Mouse (Mus musculus) CD8-positive naive resting alpha-beta T cell, adult 2 months (primary cell): ENCODE measurements around the gene Cyp2c68.
"Not testable (repeated sequence)": the region's sequence is repeated elsewhere in the genome, so short reads cannot be mapped to it uniquely, and the experiment has no call there.

Experiments
- DNase-seq, 2 experiments: peaks; one replicate each; pipeline ENCODE4 v3.0.0; 2022; ENCODE audit warnings: low read depth in 2 of 2, low spot score in 2 of 2

Cyp2c68 gene

DNA sequence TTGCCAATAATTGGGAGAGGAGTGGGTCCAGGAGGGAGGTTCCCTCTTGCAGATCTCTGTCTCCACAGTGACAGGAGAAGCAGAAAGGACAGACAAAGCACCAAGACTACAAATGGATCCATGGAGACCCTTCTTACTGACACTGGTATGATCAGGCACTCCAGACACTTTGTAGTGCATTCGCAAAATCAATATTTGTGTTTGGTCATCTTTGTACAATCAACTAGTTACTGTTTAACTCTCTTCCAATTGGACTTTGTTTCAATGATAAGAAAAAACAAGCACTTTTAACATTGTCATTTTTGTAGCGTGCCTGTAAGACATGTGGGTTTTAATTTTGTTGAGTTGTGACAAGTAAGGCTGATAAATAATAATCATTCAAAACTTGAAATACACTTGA, at the start of gene Cyp2c68:
TSS of gene Cyp2c68 (minus strand) at position 135 of the 400 bp plus-strand sequence.
- no peak for DNase-seq

DNA sequence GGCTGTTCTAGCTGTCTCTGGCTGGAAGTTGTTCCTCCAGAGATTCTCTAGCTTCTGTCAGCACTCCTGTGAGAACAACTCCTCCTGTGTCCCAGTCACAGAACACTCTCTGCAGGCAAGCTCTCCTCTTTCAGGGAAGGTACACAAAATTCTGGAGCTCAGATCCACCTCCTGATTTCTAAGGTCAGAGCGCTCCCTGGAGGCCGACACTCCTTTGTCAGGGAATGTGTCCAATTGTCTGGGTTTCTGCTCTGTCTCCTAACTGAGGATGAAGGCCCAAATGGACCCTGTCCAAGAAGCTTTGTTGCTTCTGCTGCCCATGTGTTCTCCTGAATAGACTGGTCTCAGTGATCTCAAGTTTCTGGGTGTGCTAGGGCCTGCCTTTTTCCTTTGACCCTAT, 44.6 kb upstream of the Cyp2c68 start:
- DNase-seq = not testable (repeated sequence)

DNA sequence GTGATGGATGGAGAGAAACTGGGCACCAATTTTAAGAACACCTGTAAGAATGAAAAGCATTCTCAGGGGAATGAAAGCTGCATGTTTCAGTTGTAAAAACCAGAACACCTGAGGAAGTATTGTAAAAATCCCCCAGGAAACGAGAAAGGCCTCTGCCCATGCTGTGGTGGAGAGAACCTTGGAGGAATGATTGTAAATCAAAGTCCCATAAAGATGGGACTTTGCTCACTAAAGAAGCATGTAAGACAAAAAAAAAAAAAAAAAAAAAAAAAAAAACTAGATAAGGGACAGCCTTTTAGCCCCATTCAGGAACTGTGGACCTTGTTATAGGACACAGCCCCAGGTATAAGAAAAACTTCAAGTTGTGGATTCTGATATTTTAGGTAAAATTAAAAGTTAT, 4.5 kb upstream of the Cyp2c68 start:
- DNase-seq = no peak

DNA sequence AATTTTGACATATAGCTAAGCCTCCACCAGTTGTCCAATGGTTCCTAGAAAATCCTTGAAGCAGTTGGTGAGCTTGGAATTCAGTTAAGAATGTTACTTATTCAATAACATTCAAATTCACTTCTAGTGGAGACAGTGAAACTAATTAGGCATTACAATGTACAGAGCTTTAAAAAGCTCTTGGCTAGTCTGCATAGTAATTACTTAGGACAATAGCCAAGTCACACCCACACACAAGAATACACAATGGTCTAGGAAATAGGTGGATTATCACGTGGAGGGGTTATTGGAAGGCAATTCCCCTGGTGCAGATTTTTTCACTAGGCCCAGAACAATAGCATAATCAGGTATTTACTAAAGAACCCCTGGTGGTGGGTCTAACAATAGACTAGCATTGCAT, 3.5 kb upstream of the Cyp2c68 start:
- DNase-seq = not testable (repeated sequence)

DNA sequence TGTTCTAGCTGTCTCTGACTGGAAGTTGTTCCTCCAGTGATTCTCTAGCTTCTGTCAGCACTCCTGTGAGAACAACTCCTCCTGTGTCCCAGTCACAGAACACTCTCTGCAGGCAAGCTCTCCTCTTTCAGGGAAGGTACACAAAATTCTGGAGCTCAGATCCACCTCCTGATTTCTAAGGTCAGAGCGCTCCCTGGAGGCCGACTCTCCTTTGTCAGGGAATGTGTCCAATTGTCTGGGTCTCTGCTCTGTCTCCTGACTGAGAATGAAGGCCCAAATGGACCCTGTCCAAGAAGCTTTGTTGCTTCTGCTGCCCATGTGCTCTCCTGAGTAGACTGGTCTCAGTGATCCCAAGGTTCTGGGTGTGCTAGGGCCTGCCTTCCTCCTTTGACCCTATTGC, 29.7 kb downstream of the Cyp2c68 start:
- not testable (repeated sequence) for DNase-seq

DNA sequence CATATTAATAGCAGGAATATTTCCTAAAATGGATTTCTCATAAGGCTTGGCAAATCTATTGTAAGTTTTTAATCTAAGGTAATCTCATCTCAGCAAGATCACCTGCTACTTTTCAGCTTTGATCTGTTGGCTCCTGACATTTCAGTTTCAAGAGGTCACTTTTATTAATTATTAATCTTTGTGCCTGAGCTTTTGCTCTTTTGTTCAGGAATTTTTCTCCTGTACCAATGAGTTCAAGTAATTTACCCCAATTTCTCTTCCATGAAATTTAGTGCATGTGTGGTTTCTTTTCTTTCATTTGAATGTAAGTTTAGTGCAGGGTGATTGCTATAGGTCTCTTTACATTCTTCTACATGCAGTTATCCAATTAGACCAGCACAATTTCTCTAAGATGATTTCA, 75.2 kb downstream of the Cyp2c68 start:
- DNase-seq = not testable (repeated sequence)

DNA sequence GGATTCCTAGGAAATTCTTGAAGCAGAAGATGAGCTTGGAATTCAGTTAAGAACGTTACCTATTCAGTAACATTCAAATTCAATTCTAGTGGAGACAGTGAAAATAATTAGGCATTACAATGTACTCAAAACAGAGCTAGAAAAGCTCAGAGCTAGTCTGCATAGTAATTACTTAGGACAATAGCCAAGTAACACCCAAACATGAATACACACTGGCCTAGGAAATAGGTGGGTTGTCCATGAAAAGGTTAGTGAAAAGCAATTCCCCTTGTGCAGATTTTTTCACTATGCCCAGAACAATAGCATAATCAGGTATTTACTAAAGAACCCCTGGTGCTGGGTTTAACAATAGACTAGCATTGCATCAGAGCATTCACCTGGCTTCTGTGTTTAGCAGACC, 88.5 kb downstream of the Cyp2c68 start:
- DNase-seq = no peak

DNA sequence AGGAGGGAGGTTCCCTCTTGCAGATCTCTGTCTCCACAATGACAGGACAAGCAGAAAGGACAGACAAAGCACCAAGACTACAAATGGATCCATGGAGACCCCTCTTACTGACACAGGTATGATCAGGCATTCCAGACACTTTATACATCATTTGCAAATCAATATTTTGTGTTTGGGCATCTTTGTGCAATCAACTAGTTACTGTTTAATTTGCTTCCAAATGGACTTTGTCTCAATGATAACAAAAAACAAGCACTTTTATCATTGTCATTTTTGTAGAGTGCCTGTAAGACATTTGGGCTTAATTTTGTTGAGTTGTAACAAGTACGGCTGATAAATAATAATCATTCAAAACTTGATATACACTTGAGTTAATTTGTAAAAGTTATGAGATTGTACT, 91.9 kb downstream of the Cyp2c68 start, which contains the start of gene Cyp2c67:
TSS of gene Cyp2c67 (minus strand) at position 114 of the 400 bp plus-strand sequence.
- DNase-seq = no peak

DNA sequence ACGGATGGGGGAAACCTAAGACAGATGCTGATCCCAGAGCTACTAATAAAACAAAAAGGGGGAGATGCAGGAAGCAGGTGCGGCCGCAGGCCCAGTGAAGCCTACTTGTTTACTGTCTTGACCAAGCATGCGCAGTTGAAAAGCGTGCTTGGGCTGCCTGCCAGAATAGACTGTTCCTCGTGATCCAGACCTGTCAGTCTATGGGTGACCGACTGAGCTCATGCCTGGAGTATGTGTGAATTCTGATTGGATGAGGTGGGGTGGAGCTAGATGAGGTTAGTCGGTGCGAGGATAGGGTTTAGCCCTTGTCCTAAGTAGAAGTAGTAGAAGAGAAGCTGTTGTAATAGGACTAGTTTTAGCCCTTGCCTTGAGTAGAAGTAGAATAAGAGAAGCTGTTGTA, 93.3 kb downstream of the Cyp2c68 start:
- no peak for DNase-seq

DNA sequence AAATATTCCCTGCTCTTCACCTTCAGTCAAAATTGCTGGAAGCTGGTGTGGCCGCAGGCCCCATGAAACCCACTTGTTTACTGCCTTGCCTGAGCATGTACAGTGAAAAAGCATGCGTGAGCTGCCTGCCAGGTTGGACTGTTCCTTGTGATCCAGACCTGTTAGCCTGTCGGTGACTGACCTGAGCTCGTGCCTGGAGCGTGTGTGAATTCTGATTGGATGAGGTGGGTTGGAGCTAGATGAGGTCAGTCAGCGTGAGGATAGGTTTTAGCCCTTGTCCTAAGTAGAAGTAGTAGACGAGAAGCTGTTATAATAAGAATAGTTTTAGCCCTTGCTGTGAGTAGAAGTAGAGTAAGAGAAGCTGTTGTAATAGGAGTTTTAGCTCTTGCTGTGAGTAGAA, 96.3 kb downstream of the Cyp2c68 start:
- not testable (repeated sequence) for DNase-seq
